Mouse (Mus musculus) CH12.LX (cell line): ENCODE measurements around the gene Srgn. TPM values are rescaled to one million over a fixed set of nuclear protein-coding genes. Genes with fewer than 3 reads are reported as not detected.

Source experiments
- DNase-seq: peaks from one replicate; pipeline ENCODE4 v3.0.0-alpha.2; 2013; ENCODE audit errors: extremely low read depth
- H3K27ac ChIP-seq: 2 replicates; pipeline ENCODE4 v1.5.1; 2012; ENCODE audit warnings: low read depth, mild to moderate bottlenecking, control low read depth, moderate library complexity; ENCODE audit not compliant: insufficient read depth
- H3K27me3 ChIP-seq: replicated peaks from 2 replicates; pipeline ENCODE3; 2012; ENCODE audit warnings: inconsistent platforms
- H3K36me3 ChIP-seq, 2 experiments: replicated peaks in 1 of 2; 2 replicates each; pipeline versions ENCODE3 to v1.6.1; 2012; ENCODE audit warnings: inconsistent platforms in 1 of 2, low read length in 1 of 2, mild to moderate bottlenecking in 1 of 2, mixed read lengths in 1 of 2, moderate library complexity in 1 of 2; ENCODE audit not compliant: control insufficient read depth in 1 of 2, insufficient read depth in 1 of 2
- H3K4me1 ChIP-seq, 2 experiments: 2 replicates each; pipeline ENCODE4 v1.6.1; 2012; ENCODE audit warnings: inconsistent platforms in 1 of 2, moderate library complexity in 1 of 2; ENCODE audit not compliant: insufficient read depth in 2 of 2, control insufficient read depth in 1 of 2
- H3K4me2 ChIP-seq: 2 replicates; pipeline ENCODE4 v1.6.1; 2012; ENCODE audit warnings: low read depth, mild to moderate bottlenecking, control low read depth; ENCODE audit not compliant: poor library complexity, insufficient read depth, severe bottlenecking
- H3K4me3 ChIP-seq, 3 experiments: fragments of 150-350 bp in 1 of 3; sonication (generic) in 1 of 3; replicated peaks in 1 of 3; 2 replicates each; pipeline versions ENCODE3 to v1.5.1; 2011 to 2012; ENCODE audit warnings: low read depth in 2 of 3, low read length in 2 of 3, mild to moderate bottlenecking in 2 of 3, moderate library complexity in 2 of 3, control low read depth in 1 of 3, improper control_type of control experiment in 1 of 3, inconsistent platforms in 1 of 3, mixed read lengths in 1 of 3; ENCODE audit not compliant: poor library complexity in 1 of 3
- H3K79me2 ChIP-seq: replicated peaks from 2 replicates; pipeline ENCODE4 v1.6.1; 2012; ENCODE audit warnings: mild to moderate bottlenecking, moderate library complexity; ENCODE audit not compliant: control insufficient read depth, poor library complexity, insufficient read depth, severe bottlenecking; ENCODE audit errors: extremely low read depth
- H3K9ac ChIP-seq: 2 replicates; pipeline ENCODE4 v1.6.1; 2012; ENCODE audit warnings: low read depth, mild to moderate bottlenecking, control low read depth, moderate library complexity; ENCODE audit not compliant: insufficient read depth
- H3K9me3 ChIP-seq: replicated peaks from 2 replicates; pipeline ENCODE3; 2012; ENCODE audit warnings: low read length, inconsistent platforms, mixed read lengths
- BHLHE40 ChIP-seq: IDR thresholded peaks from 2 replicates; pipeline ENCODE4 v1.6.1; 2011; ENCODE audit warnings: mild to moderate bottlenecking, low read depth, low read length, improper control_type of control experiment
- CHD2 ChIP-seq: IDR thresholded peaks from 2 replicates; pipeline ENCODE4 v1.6.1; 2011; ENCODE audit warnings: low read length, improper control_type of control experiment
- CTCF ChIP-seq, 2 experiments: IDR thresholded peaks in 1 of 2; conservative IDR thresholded peaks in 1 of 2; 2 replicates each; pipeline ENCODE4 v1.5.1; 2011 to 2012; ENCODE audit warnings: low read depth in 2 of 2, low read length in 2 of 2, improper control_type of control experiment in 1 of 2, inconsistent platforms in 1 of 2, mild to moderate bottlenecking in 1 of 2, moderate library complexity in 1 of 2
- E2F4 ChIP-seq: IDR thresholded peaks from 2 replicates; pipeline ENCODE4 v1.6.1; 2011; ENCODE audit warnings: low read depth, low read length, improper control_type of control experiment; ENCODE audit not compliant: insufficient replicate concordance
- ELF1 ChIP-seq: IDR thresholded peaks from 2 replicates; pipeline ENCODE4 v1.6.1; 2014; ENCODE audit warnings: low read depth, mild to moderate bottlenecking, inconsistent platforms, low read length, improper control_type of control experiment
- EP300 ChIP-seq: IDR thresholded peaks from 2 replicates; pipeline ENCODE4 v1.6.1; 2011; ENCODE audit warnings: low read length, improper control_type of control experiment
- ETS1 ChIP-seq: conservative IDR thresholded peaks from 2 replicates; pipeline ENCODE4 v1.6.1; 2012; ENCODE audit warnings: low read depth, mild to moderate bottlenecking, inconsistent platforms, low read length, improper control_type of control experiment, moderate library complexity
- GABPA ChIP-seq: IDR thresholded peaks from 2 replicates; pipeline ENCODE4 v1.6.1; 2012; ENCODE audit warnings: low read depth, low read length, improper control_type of control experiment, inconsistent platforms; ENCODE audit not compliant: insufficient replicate concordance
- HCFC1 ChIP-seq: IDR thresholded peaks from 2 replicates; pipeline ENCODE4 v1.6.1; 2012; ENCODE audit warnings: low read depth, mild to moderate bottlenecking, inconsistent platforms, low read length, improper control_type of control experiment
- IRF4 ChIP-seq: IDR thresholded peaks from 2 replicates; pipeline ENCODE4 v1.6.1; 2014; ENCODE audit warnings: low read depth, mild to moderate bottlenecking, inconsistent platforms, low read length, improper control_type of control experiment
- JUND ChIP-seq: conservative IDR thresholded peaks from 2 replicates; pipeline ENCODE4 v1.6.1; 2011; ENCODE audit warnings: low read depth, low read length, improper control_type of control experiment
- MAFK ChIP-seq: IDR thresholded peaks from 2 replicates; pipeline ENCODE4 v1.6.1; 2011; ENCODE audit warnings: low read length, improper control_type of control experiment; ENCODE audit not compliant: insufficient replicate concordance
- MAX ChIP-seq: IDR thresholded peaks from 2 replicates; pipeline ENCODE4 v1.6.1; 2011; ENCODE audit warnings: low read length, improper control_type of control experiment
- MAZ ChIP-seq: IDR thresholded peaks from 2 replicates; pipeline ENCODE4 v1.6.1; 2012; ENCODE audit warnings: low read depth, mild to moderate bottlenecking, inconsistent platforms, low read length, improper control_type of control experiment, moderate library complexity
- MYC ChIP-seq: IDR thresholded peaks from 2 replicates; pipeline ENCODE4 v1.6.1; 2011; ENCODE audit warnings: low read depth, mild to moderate bottlenecking, improper control_type of control experiment, low read length
- NELFE ChIP-seq: IDR thresholded peaks from 2 replicates; pipeline ENCODE4 v1.6.1; 2011; ENCODE audit warnings: low read depth, low read length, improper control_type of control experiment
- NRF1 ChIP-seq: IDR thresholded peaks from 2 replicates; pipeline ENCODE4 v1.6.1; 2014; ENCODE audit warnings: low read depth, mild to moderate bottlenecking, inconsistent platforms, low read length, improper control_type of control experiment, moderate library complexity
- PAX5 ChIP-seq: IDR thresholded peaks from 2 replicates; pipeline ENCODE4 v1.6.1; 2012; ENCODE audit warnings: low read length, inconsistent platforms, mixed read lengths
- POLR2AphosphoS2 ChIP-seq: IDR thresholded peaks from 2 replicates; pipeline ENCODE4 v1.6.1; 2011; ENCODE audit warnings: low read depth, low read length, improper control_type of control experiment
- RAD21 ChIP-seq: IDR thresholded peaks from 2 replicates; pipeline ENCODE4 v1.6.1; 2011; ENCODE audit warnings: low read depth, mild to moderate bottlenecking, low read length, improper control_type of control experiment, moderate library complexity
- RCOR1 ChIP-seq: conservative IDR thresholded peaks from 2 replicates; pipeline ENCODE4 v1.6.1; 2012; ENCODE audit warnings: low read depth, mild to moderate bottlenecking, inconsistent platforms, low read length, improper control_type of control experiment
- SIN3A ChIP-seq: IDR thresholded peaks from 2 replicates; pipeline ENCODE4 v1.6.1; 2012; ENCODE audit warnings: low read length, improper control_type of control experiment, inconsistent platforms
- SMC3 ChIP-seq: IDR thresholded peaks from 2 replicates; pipeline ENCODE4 v1.6.1; 2011; ENCODE audit warnings: low read depth, low read length, improper control_type of control experiment
- TBP ChIP-seq: conservative IDR thresholded peaks from 2 replicates; pipeline ENCODE4 v1.6.1; 2011; ENCODE audit warnings: low read depth, low read length, improper control_type of control experiment
- TCF12 ChIP-seq: IDR thresholded peaks from 2 replicates; pipeline ENCODE4 v1.6.1; 2014; ENCODE audit warnings: low read depth, mild to moderate bottlenecking, inconsistent platforms, low read length, improper control_type of control experiment
- USF2 ChIP-seq: conservative IDR thresholded peaks from 2 replicates; pipeline ENCODE4 v1.6.1; 2011; ENCODE audit warnings: low read depth, low read length, improper control_type of control experiment
- ZC3H11A ChIP-seq: IDR thresholded peaks from 2 replicates; pipeline ENCODE4 v1.6.1; 2012; ENCODE audit warnings: low read depth, mild to moderate bottlenecking, inconsistent platforms, low read length, improper control_type of control experiment
- ZKSCAN1 ChIP-seq: IDR thresholded peaks from 2 replicates; pipeline ENCODE4 v1.6.1; 2012; ENCODE audit warnings: low read depth, inconsistent platforms, low read length, improper control_type of control experiment, borderline replicate concordance
- ZMIZ1 ChIP-seq: IDR thresholded peaks from 2 replicates; pipeline ENCODE4 v1.6.1; 2012; ENCODE audit warnings: low read depth, mild to moderate bottlenecking, inconsistent platforms, low read length, improper control_type of control experiment
- ZNF384 ChIP-seq: IDR thresholded peaks from 2 replicates; pipeline ENCODE4 v1.6.1; 2012; ENCODE audit warnings: low read depth, low read length, improper control_type of control experiment, inconsistent platforms
- dilution Hi-C: fragments of 300-500 bp; cut with MboI; formaldehyde crosslinking; loops from 2 replicates; pipeline ENCODE4 v1.14.3; 2020; ENCODE audit warnings: low sequenced_read_pairs; ENCODE audit not compliant: extremely low pct_unique_long_range_greater_than_20kb, extremely low pct_ligation_motif_present
- in situ Hi-C: fragments of 300-500 bp; cut with MboI; formaldehyde crosslinking; loops from 3 replicates; pipeline ENCODE4 v1.14.3; 2019; ENCODE audit warnings: low sequenced_read_pairs, low pct_ligation_motif_present, low pct_unique_long_range_greater_than_20kb, mixed read lengths
- polyA plus RNA-seq: library from polyadenylated mRNA; unstranded; fragments of >175 nt; gene quantifications from 2 replicates; pipeline ENCODE4 v1.2.1, GENCODE M21; 2012; ENCODE audit warnings: low read depth; ENCODE audit not compliant: insufficient read length
- total RNA-seq, 2 experiments: library from RNA; depleted of rRNA; stranded (reverse); fragments of 300-350 nt in 1 of 2; fragments of >200 nt in 1 of 2; gene quantifications; 2 replicates each; pipeline ENCODE4 v1.2.3; 2012 to 2014

The Srgn gene
- total and polyA plus RNA-seq, 3 experiments, result 189 to 519 (median 516) TPM

GRCm38 (mm10) chr10:62508459-62508858, 18.8 kb downstream of the Srgn start:
- Histone ChIP-seq H3K4me3 (peak overlapping the region in 2 of 3 experiments; percentile 17 to 66), H3K9ac (peak overlapping the region; percentile 93), H3K4me1 (peaks cover 8 to 64% of the 10 kb centered on the region in 2 experiments), H3K36me3 (no peaks in the 10 kb centered on the region), H3K9me3 (peaks cover 2% of the 10 kb centered on the region), H3K27me3 (no peaks in the 10 kb centered on the region), H3K79me2 (peaks cover 33% of the 10 kb centered on the region), H3K27ac (peak overlapping the region; percentile 30; the same call in 1 of the 2 replicates), H3K4me2 (peak overlapping the region; percentile 31; the same call in 1 of the 2 replicates)
- dilution Hi-C loops, result no loop called here
- TF ChIP-seq CTCF (conservative IDR thresholded peaks at IDR 0.05 in 1 of 2, IDR thresholded peaks at IDR 0.05 in 1 of 2; ENCODE audit: low read depth in 2 of 2, low read length in 2 of 2) (no peak), PAX5 (no peak), CHD2 (no peak), MAFK (no peak), MAX (no peak), GABPA (no peak), ETS1 (no peak), JUND (no peak), IRF4 (no peak), SIN3A (no peak), SMC3 (no peak), MYC (no peak), NRF1 (no peak), ZKSCAN1 (no peak), ELF1 (no peak), NELFE (no peak), USF2 (no peak), ZNF384 (no peak), RAD21 (no peak)
- DNase-seq, result no peak
- in situ Hi-C loops, result loop anchor here (5.0 kb wide), 1 partner anchor 34 kb away; no protein-coding TSS in a partner anchor

- dilution Hi-C loops, result no loop called here
- H3K36me3 ChIP-seq, result no peaks in the 10 kb centered on the region
- H3K4me1 ChIP-seq, result peaks cover 8 to 59% of the 10 kb centered on the region in 2 experiments
- peaks cover 40% of the 10 kb centered on the region for H3K79me2 ChIP-seq
- peaks cover 2% of the 10 kb centered on the region for H3K9me3 ChIP-seq
- peak; percentile 84 for DNase-seq
- in situ Hi-C loops, result loop anchor here (5.0 kb wide), 1 partner anchor 35 kb away; no protein-coding TSS in a partner anchor
- peak overlapping the region; percentile 93 for H3K9ac ChIP-seq
- peak overlapping the region; percentile 46 to 76 (median 66) for H3K4me3 ChIP-seq
- peak overlapping the region; percentile 87 for H3K27ac ChIP-seq
- H3K27me3 ChIP-seq, result no peaks in the 10 kb centered on the region
- H3K4me2 ChIP-seq, result peak overlapping the region; percentile 91
- TF ChIP-seq GABPA (no peak), ZC3H11A (no peak), ZKSCAN1 (no peak), ZMIZ1 (peak; percentile 84; the same call in 1 of the 2 replicates), CTCF (conservative IDR thresholded peaks at IDR 0.05 in 1 of 2, IDR thresholded peaks at IDR 0.05 in 1 of 2; ENCODE audit: low read depth in 2 of 2, low read length in 2 of 2) (no peak), TCF12 (peak; percentile 76), BHLHE40 (peak; percentile 31), TBP (peak; percentile 96), ETS1 (peak; percentile 97), EP300 (peak; percentile 58), SIN3A (peak; percentile 84), CHD2 (no peak; the same call in 1 of the 2 replicates), RCOR1 (no peak), E2F4 (no peak), NRF1 (no peak), POLR2AphosphoS2 (peak; percentile 92), MYC (peak; percentile 66; the same call in 1 of the 2 replicates), USF2 (no peak), NELFE (peak; percentile 91), MAZ (peak; percentile 48; the same call in 1 of the 2 replicates), HCFC1 (peak; percentile 52)
Observed at GRCm38 (mm10) chr10:62507591-62508308, 19.5 kb downstream of the Srgn start.
